Mouse (Mus musculus) urinary bladder, postnatal 14 days (tissue): ENCODE results near the gene Bcorl1.

Source experiments
- DNase-seq: peaks from one replicate; pipeline ENCODE4 v3.0.0; 2021; ENCODE audit warnings: low spot score

Bcorl1 gene

DNA sequence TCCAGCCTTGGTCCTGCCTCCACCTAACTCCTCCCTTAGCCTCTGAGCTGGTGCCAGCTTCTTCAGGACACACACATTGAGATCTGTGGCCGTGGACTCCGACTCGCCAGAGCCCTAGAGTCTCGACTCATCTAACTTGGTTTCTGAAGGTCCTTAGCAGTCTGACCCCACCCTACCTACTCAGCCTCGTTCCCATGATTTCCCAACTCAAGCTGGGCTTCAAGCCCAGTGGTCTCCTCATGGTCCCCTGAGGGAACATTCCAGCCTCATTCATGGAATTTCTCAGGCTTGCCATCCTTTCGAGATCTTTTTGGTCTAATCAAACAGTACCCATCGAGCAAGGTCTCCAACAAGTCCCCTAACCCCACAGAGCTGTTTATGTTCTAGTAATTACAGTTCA lies 100.8 kb downstream of the Bcorl1 start:
- no peak for DNase-seq

GRCm38 (mm10) chrX:48444677-48445076 lies 103.5 kb downstream of the Bcorl1 start:
- DNase-seq, result no peak

DNA sequence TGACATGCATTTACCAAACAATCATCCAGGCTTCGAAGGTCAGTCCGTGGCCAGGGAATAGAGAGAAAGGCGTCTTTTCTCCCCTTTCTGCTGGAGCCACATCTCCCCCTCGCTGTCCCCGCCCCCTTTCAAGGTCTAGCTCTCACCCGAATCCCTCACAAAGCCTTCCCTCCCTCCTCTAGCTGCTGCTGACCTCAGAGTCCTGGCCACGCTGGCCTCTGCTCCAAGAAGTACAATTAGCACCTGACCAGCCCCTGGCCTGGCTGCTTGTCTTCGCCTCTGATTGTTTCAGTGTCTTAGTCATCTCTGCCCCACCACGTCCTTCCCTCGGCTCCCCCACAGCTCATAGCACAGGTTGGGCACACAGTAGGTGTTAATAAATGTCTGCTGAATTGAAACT lies 108.5 kb downstream of the Bcorl1 start:
- DNase-seq, result no peak

DNA sequence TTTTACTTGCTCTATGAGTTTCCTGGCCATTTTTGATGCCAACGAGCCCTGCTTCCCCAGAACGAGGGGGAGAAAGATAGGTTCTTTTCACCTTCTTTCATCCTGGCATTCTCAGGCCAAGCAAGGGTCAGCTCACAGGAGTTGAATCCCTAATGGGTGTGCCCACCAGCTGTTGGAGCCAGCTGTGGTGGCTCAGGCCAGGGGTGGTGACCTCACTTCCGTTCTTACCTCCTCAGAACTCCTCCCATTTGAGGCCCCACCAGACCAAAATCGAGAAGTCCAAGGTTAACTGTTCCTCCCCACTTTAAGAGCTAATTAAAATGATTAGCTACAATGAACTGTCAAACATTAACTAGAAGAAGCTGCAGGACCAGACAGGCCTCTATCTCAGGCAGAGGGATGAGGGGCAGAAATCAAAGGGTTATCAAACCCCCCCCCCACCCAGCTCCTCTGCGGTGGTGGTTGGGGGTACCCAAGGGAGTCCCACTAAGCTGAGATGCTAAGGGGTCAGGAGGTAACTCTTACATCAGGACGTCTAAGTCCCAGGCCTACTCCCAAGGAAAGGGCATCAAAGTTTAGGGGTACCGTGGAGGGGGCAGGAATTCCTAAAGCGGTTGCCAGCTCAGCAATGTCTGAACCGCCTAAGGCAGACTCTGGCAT lies 111.2 kb downstream of the Bcorl1 start:
- DNase-seq, result peak; percentile 22

DNA sequence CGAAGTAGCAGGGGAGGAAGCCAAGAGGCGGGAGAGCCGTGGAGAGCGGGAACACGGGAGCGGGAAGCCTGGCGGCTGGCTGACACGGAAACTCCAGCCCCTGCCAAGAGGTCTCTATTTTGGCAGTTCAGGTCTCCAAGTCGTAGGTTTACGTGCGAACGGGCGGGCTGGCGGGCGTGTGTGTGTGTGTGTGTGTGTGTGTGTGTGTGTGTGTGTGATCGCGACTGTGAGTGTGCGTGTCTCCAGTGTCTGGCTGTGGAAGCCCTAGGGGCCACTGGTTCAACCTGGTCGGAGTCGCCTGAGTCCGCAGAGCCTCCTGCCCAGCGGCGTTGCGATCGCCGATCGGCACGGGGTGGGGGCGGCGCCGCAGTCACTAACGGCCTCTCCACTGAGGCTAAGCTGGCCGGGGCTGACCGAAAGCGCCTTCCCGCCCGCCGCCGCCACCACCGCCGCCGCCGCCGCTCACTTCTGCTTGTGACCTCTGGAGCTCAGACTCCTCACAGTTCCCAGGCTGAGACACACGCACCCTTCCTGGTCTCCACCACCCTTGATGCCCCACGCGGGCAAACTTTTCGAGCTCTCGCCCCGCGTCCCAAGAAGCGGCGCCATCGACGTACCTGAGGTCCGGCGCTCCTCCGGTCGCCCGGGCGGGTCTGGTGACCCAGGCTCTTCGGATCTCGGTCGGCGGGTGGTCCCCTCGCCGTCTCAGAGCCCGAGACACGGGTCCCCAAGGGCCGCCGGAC lies 111.9 kb downstream of the Bcorl1 start:
- DNase-seq, result peak; percentile 23

- DNase-seq, result peak; percentile 82
Measured at GRCm38 (mm10) chrX:48453736-48454494, 112.8 kb downstream of the Bcorl1 start.

- DNase-seq, result no peak
Measured at GRCm38 (mm10) chrX:48454495-48454878, 113.3 kb downstream of the Bcorl1 start.

DNA sequence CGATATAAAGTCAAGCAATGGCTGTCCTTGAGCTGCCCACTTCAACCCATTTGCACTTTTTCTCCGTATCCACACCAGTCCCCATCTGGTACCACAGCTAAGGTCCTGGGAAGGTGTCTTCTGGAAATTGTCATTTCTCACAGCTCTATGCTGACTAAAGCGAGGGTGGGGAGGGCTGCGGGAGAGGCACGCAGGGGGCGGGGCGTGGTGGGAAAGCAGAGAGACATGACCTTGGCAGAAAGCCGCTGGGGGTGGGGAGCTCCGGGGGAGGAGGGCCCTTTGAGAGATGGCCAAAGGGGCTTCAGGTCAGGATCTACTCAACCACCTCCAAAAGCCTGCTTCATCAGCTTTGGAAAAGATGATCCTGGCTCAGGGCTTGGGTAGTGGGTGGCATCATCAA lies 113.9 kb downstream of the Bcorl1 start:
- DNase-seq, result no peak

GRCm38 (mm10) chrX:48456956-48457355 lies 115.8 kb downstream of the Bcorl1 start:
- DNase-seq, result no peak
